Mouse (Mus musculus): ENCODE data around the gene Ankef1.

Gene Ankef1

DNA sequence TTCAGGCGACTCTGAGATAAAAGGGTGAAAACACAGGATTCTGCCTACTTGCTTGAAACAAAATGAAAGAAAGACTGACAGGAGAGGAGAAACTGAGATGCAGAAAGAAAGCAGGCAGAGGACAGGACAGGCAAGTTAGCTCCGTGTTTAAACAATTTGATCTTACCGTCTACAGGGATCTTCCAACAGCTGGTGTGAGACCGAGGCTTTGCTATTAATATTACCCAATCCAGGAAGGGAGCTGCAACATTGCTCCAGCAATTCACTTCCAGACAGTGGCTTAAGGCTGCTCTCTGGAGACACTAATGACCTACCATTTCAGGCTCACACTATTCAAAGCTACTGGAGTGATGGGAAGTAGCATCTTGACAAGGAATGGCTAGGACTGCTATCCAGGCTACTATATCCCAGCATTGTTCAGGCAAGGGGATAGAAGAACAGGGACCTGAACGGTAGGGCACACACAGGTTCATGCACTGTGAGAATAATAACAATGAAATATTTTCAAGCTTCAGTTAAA is 99.0 kb downstream of the Ankef1 start:
- DNase-seq (ENCODE audit: low spot score in 2 of 2): no peak

DNA sequence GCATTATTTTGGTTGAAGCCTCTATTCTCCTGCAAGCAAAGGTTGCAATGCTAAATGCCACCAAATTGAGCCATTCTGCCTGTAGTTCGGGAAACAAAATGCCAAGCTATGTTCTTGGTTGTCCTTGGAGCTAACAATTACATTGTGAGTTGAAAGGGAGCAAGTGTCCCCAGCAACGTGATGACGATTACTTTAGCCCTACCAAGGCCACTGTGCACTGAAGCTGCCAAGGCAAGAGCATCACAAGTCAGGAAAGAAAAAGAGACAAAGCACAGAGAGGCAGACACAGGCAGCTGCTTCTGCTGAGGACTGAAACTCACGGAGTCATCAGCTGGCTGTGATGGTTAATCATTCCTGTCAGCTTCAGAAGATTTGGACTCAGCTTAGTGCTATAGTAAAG is 99.5 kb downstream of the Ankef1 start:
- no peak for DNase-seq (ENCODE audit: low spot score in 2 of 2)
